Mouse (Mus musculus): ENCODE results near the gene Pdss2.

The Pdss2 gene

DNA sequence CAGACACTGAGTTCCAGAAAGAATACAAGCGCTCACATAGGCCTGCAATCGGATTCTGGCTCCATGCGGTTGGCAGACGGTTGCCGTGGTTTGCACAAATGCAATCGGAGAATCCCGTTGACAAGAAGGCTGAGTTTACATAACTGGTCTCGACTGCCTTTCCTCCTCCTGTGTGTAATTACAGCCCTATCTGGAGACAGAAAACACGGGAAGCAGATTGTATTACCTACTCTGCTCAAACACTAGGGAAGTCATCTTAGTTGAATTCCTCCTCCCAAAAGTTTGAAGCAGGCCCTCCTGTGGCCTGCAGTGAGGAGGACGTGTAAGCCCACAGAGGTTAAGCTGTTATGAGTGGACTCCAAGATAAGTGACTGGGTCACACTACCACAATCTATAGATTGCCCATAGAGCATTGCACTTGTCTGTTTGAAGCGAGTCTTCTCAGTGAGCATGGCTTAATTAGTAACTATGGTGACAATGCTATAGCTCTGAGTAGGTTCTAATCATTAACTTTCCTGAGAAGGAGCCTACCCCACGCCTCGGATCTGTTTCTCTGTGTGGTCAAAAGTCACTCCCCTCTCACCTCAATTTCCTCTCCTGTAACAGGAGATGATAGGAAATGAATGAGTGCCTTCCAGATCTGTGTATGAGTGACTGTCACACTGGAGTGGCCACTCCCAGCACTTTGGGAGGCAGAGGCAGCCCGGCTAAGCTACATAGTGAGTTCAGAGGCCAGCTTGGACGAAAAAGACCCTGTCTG is 219.9 kb downstream of the Pdss2 start:
- DNase-seq, result no peak

DNA sequence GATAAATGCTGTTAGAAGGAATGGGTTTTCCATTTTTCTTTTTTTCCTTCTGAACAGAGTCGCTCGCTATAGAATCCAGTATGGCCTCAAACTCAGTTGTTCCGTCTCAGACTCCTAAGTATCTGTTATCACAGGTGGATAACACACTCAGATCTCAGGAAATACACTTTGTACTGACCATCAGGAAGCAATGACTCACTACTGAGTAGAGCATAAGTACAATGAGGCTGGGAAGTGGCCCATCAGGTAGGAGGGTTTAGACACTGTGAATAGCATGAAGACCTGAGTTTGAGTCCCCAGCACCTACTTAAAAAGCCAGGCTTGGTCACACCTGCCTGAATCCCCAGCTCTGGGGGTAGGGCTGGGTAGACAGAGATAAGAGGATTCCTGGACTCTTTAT is 227.4 kb downstream of the Pdss2 start:
- DNase-seq, result no peak

DNA sequence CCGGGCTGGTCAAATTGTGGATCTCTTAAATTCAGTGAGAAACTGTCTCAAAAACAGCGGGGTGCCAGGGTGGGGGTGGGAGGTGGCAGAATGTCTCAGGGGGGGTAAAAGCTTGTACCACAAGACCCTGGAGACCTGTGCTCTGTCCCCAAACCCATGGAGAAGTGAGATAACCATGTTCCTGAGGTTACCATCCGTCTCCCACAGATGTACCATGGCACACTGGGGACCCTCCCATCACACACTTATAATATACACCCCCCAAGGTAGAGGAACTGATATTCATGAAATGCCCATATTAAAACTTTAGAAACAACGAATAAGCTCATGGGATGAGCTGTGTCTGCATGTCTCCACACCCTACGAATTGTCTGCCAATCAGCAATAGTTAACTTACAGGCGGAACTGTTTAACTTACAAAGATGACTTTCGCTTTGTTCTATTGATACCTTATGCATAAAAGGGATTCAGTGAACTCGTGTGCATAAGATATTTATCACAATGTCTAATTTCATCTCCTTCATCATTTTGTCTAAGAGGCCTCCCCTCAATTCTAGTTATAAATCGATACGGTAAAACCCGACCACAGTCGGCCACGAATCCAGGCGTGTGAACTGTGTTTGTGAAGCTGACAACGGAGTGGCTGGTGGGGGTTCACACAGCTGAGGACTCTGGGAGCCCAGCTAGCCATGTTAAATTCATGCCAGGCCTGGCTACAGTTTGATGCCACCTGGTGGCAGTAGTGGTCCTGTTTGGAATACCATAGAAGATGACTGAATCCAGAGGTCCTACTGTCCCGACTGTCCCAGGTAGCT is 230.8 kb downstream of the Pdss2 start:
- DNase-seq, result peak; percentile 23 to 63

DNA sequence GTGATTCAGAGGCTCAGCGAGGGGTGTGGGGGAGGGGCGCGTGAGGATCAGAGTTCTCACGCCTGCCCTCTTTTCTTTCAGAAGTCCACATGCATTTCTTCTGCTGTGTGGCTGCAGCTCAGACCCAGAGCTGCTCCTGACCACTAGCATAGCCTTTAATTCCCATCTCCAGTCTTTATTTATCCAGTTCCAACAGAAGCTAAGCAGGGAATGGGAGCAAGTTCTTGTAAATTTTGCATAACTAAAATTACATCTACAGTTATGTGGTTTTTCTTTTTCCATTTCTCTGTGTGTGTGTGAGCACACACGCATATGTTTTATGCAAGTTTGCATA is 231.3 kb downstream of the Pdss2 start:
- no peak for DNase-seq

DNA sequence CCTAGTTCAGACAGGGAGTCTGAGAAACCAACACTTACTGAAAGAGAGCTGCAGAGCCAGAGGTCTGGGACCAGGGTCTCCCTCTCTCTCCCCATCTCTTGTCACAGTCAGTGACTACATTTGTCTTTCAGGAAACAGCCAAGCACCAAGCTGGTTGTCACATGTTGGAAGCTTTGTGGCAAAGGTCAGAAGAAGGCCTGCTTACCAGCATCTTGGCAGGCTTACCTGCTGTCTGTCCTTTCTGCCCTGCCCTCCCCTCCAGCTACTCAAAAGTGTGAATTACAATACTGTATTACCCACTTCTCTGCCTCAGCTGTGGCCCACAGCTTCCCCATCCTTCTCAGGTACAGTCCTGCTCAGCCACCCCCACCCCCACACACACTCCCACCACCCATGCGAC is 232.9 kb downstream of the Pdss2 start:
- no peak for DNase-seq

DNA sequence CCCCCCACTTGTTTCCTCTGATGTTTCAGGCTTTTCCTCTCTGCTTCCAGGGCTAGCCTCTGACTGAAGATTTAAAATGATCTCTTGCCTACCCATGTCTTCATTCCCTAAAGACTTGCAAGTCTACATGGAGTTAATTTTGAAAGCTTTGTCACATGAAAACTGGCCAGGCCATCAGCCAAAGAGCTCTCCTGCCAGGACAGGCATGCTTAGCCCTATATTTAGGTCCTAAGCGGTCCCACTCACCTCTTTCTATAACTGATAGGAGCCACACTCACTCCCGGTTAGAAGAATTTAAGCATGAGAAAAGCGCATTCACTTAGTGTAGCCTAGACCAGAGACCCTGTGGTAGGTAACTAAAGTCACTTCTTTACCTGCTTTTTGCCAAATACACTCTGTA is 233.4 kb downstream of the Pdss2 start:
- no peak for DNase-seq

DNA sequence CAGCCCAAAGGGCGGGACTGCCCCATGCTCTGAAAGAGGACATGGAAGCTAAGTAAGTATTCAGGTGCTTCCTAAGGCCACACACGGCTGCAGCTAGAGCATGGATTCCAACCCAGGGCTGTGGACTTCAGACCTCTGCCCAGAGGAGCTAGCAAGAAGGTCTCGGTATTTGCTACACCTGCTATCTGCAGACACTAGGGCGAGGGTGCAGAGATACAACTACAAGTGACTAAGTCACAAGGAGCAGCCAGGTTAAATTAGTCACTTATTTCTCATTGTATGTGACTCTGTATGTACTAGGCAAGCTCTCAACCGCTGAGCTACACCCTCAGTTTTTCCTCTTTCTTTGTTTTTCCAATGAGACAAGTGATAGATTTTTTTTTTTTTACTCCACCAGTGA is 241.5 kb downstream of the Pdss2 start:
- no peak for DNase-seq

DNA sequence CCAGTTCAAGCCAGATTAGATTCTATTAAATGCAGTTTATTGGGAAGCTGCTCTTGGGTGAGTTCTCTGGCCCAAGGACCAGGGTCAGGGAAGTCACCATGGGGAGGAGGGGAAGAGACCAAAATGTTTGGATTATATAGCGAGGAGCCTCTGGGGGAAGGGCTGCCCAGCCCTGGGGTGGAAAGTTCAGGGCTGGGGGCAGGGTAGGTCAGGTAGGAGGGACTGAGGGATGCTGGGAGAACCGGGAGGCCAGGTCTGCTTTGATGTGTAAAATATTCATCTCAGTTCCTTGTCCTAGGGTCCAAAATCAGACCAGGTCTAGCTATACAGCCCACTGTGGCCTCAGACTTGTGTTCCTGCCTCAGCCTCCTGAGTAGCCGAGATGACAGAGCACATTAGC is 241.9 kb downstream of the Pdss2 start:
- DNase-seq, result no peak

DNA sequence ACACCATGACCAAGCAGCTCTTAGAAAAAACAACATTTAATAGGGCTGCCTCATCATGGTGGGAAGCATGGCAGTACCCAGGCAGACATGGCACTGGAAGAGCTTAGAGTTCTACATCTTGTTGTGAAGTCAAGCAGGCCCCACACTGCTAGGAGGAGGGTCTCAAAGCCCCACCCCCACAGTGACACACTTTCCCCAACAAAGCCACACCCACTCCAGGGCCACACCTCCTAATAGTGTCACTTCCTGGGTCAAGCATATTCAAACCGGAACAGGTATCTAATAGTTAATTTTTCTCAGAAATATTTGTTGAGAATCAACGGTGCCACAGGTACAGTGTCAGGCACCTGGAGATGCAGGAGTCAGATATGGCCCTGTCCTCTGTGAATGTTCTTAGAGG is 244.9 kb downstream of the Pdss2 start:
- no peak for DNase-seq

DNA sequence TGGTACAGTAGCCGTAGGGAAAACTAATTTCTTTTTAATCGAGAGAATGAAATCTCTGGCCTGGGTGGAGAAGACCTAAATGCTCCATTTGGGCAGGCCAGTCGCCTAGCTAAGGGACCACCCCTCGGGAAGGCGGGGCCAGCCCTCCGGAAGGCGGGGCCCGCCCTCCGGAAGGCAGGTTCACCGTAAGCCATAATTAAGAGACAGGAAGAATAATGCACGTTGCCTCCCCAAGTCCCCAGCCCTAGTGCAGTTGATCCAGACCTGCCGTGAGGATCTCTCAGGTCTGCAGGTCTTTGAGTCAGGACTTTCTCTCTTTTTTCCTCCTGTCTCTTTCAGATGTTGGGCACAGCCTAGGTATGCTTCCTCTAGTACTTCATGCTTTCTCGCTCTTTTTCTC is 246.4 kb downstream of the Pdss2 start:
- peak in 1 of 2 experiments; percentile 18 for DNase-seq

DNA sequence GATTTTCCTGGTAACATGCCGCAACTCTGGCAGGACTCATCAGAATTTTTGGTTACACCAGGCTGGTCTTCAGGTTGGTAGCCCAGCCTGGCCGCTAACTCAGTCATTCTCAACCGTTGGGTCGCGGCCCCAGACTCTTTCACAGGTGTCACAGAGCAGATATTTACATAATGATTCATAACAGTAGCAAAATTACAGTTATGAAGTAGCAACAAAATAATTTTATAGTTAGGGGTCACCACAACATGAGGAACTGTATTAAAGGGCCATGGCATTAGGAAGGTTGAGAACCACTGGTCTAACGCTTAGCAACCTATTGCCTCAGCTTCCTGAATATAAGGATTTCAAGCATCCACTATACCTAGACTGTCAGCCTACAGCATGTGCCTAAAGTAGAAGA is 247.0 kb downstream of the Pdss2 start:
- DNase-seq, result no peak

DNA sequence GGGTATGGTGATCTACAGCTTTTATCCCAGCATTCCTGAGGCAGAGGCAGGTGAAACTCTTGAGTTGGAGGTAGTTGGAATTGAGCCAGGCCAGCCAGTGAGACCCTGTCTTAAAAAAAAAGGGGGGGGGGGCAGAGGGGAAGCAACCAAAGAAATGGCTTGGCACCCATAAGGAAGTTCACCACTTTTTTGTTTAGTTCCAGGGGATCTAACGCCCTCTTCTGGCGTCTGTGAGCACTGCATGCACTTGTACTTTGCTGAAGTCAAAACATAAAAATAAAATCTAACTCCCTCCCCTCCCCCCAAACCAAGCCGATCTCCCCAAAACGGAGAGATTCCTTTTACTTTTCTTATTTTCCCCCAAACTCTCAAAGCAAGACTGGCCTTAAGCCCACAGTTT is 254.1 kb downstream of the Pdss2 start:
- peak in 1 of 2 experiments; percentile 22 for DNase-seq

DNA sequence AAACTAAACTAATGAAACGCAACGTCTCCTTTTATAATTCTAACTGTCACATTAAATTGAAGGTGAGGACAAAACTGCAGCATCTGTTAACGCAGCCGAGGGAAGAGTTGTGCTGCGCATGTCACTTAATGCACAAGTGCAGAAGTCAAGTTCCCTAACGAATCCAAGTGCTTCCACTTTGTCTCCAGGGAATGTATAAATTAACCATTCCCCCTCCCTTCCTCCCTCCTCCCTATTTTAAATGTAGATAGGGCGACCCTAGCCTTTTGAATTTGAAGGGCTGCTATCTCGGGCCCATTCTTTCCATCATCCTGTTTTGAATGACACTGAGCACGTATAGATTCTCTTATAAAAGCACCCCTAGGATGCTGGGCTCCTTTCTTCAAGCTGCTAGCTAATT is 256.2 kb downstream of the Pdss2 start:
- DNase-seq, result no peak

DNA sequence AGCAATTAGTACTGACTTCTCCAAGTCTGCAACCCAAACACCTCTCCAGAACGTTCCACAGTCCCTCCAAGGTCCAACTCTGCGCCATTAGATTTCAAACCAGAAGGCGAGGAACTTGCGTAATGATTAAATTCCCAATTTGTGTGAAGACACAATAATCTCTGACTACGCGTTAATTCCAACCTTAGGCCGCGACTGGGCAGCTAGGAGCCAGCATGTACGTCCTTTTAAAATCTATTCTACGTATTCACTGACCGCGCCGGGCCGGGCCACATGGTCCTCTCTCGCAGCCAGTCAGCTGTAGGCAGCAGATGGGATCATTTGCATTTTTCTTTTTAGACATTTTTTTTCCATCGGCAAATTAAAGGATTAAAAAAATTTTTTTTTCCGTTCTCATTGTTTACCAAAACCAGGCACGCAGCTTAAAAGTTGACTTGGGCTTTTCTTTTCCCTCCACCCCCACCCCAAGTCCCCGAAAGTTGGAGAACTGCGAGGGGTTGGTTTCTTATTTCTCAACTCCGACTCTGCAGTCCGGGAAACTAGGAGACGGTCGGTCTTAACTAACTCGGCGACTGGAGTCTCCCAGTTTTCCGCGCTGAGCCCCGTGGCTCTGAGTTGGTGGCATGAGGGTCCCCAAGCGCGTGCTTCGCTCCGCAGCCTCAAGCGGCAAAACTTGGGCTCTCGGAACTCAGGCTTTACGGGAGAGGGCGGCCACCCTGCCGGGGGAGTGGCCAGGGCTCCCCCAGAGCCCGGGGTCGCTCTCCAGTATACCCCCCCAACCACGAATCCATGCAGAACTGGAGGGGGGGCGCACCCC is 256.8 kb downstream of the Pdss2 start:
- DNase-seq, result peak; percentile 19 to 31

DNA sequence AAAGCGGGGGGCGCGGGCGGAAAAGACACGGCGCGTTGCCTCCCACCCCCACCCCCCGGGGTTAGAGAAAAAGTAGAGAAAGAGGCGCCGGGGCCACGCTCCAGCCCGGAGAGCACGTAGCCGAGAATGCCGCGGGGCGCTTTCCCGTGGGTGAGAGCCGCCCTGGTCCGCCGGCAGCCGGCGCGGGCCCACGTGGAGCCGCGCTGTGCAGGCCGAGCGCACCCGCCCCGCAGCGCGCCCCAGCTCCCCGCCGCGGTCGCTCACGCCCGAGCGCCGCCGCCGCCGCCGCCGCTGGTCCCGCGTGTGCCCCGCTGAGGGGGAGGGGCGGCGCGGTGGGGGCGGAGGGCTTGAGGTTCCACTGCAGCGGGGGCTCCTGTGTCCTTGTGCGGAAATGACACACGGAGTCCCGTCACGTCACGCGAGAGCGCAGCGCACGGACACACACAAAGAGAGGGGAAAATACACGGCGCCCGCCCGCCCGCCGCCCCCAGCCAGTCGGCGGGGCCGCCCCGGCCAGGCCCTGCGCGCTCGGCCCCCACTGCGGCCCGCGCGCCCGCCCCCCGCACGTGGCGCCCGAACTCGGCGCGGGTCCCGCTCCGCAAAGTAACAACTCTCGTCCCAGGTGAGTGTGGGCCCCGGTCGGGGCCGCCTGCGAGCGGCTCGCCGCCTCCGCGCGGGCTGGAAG is 257.6 kb downstream of the Pdss2 start, which contains the start of gene Bend3:
Gene Bend3, plus strand, starts transcription at position 81 of the 685 bp plus-strand sequence.
- peak; percentile 33 to 55 for DNase-seq

DNA sequence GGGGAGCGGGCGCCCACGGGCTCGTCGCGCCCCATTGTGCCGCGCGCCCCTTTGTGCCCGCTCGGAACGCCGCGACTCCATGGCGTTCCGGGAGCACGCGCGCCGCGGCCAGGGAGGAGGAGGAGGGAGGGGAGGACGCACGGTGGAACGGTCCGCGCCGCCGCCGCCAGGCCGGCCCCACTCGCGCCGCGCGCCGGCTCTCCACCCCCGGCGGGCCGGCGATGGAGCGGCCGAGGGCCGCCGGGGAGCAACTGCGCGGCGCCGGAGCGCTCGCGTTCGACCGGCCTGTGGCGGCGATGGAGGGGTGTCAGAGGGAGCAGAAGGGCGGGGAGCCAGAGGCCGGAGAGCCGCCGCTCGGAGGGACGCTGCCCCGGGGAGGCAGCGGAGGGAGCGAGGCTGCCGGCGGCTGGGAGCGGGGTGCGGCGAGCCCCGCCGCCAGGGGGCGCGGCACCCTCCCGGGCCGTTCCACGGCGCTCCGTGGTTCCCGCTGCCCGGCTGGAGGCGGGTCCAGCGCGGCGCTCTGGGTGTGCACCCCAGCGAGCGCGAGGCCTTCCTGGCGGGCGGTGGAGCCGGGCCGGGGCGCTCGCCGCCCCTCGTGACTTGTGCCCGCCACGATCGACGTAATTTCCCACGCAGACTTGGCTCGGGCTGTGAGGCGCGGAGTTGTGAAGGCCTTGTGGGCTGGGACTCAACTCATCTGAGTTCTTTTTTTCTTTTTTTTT is 258.3 kb downstream of the Pdss2 start:
- peak; percentile 82 to 86 for DNase-seq

DNA sequence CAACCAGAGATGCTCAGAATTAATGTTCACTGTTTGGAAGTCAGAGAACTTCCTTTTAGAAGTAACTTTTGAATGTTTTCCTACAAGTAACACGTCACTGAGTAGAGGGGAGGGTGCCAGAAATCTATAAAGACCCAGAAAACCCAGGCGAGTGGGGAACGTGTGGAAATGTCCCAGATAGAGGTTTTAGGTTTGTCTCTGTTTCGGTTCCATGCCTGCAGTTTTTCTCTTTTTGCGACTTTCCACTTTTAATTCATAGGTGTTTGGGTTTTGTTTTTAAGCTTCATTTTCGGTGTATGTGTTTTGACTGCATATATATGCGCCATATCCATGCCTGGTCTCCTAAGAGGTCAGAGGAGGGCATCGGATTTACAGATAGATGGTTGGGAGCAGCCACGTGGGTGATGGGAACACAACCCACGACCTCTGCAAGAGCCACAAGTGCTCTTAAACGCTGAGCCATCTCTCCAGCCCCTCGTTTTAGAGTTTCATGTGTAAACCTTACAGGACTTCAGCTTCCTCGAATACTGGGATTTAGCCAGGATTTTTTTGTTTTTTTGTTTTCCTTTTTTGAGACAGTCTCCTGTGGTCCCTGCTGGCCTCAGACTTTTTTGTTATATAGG is 259.1 kb downstream of the Pdss2 start:
- no peak for DNase-seq

DNA sequence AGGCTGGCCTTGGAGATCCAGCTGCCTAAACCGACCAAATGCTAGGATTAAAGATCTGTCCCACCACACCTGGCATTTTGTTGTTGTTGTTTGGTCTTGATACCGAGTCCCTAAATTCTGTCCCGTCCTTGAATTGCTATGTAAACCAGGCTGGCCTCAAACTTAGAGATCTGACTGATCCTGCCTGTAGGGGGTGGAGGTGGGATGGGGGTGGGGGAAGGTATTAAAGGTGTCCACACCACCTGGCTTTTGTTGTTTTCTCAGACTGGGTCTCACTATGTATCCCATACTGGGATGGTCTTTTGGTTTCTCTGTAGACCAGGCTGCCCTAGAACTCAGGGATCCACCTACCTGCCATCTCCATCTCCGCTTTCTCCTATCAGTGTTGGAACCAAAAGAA is 259.9 kb downstream of the Pdss2 start:
- no peak for DNase-seq

DNA sequence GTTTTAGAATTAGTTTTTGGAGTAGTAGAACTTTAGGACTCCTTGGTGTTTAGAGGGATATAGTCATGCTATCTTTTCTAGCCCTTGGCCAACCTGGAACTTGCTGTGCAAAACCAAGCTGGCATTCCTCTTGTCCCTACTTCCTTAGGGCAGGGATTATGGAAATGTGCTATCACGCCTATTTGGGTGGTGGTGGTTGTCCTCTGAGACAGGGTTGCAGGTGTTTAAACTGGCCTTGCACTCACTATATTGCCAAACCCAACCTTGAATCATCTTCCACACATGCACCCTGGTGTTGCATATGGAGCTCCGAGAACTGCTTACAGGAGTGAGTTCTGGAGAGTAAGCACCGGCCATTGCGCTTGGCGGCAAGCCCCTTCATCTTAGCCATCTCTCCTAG is 260.7 kb downstream of the Pdss2 start:
- no peak for DNase-seq

DNA sequence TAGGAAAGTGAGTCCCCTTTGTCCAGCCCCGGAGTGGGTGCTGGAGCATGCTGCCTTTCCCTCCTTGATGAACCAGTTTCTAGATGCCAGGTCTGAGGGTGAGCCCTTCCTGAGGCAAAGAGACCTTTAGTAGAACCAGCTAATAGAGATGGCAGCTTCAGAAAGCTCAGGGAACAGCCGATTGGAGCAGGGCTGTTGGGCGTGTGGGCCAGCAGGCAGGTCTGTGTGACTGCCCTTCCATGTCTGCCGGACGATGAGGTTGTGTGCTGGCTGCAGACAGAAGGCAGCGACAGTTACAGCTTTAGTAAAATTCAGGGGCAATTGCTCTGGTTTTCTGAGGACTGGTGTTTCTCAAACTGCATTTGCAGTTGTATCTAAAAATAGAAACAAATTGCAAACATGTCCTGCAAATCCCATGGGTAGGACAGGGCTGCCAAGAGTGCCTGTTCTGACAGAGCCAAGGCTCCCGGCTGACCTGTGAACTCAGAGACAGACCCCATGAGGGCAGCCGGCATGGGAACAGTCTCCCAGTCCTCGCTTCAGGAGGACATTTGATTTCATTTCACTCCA is 262.2 kb downstream of the Pdss2 start:
- DNase-seq, result no peak

DNA sequence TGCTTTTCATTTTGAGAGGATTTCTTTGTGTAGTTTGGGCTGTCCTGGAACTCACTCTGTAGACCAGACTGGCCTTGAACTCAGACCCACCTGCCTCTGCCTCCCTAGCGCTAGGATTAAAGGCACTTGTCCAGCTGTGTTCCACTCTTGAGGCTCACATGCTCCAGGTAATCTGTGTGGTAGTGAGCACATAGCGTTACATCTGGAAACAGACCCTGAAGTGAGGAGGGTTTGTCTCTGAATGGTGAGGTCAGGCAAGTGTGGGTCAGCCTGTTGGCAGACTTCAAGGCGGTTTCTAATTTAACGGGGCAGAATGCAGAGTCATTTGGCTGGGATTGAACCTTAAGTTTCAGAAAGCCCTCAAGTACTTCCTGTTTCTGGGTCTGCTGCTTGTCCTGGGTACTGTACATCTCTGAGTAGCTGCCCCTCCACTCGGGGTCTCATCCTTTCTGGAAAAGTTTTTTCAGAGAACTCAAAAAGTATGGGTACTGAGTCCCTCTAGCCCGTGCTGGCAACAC is 264.5 kb downstream of the Pdss2 start:
- no peak for DNase-seq

Data from spleen, adult 18-20 months (tissue).